Mouse (Mus musculus) liver, embryonic 12.5 days (tissue): ENCODE results near the gene Marc1. TPM values are rescaled to one million over a fixed set of nuclear protein-coding genes. Genes with fewer than 3 reads are reported as not detected.

ENCODE experiments used
- ATAC-seq: fragments of 200-750 bp; cut with Nextera tagmentation; 2 replicates; pipeline ENCODE4 v1.8.0; 2017; ENCODE audit warnings: moderate number of reproducible peaks, mild to moderate bottlenecking, moderate library complexity
- H3K27ac ChIP-seq: fragments of 300-500 bp; sonication (generic); 2 replicates; pipeline ENCODE4 v1.5.1; 2016; ENCODE audit warnings: mild to moderate bottlenecking
- H3K27me3 ChIP-seq: fragments of 300-500 bp; sonication (generic); replicated peaks from 2 replicates; pipeline ENCODE4 v1.6.1; 2016; ENCODE audit warnings: mild to moderate bottlenecking, moderate library complexity
- H3K36me3 ChIP-seq: fragments of 300-500 bp; sonication (generic); 2 replicates; pipeline ENCODE4 v1.6.1; 2016; ENCODE audit warnings: mild to moderate bottlenecking, moderate library complexity
- H3K4me1 ChIP-seq: fragments of 300-500 bp; sonication (generic); 2 replicates; pipeline ENCODE4 v1.6.1; 2016
- H3K4me2 ChIP-seq: fragments of 300-500 bp; sonication (generic); 2 replicates; pipeline ENCODE4 v1.6.1; 2016; ENCODE audit warnings: mild to moderate bottlenecking, moderate library complexity
- H3K4me3 ChIP-seq: fragments of 300-500 bp; sonication (generic); 2 replicates; pipeline ENCODE4 v1.5.1; 2016; ENCODE audit warnings: mild to moderate bottlenecking, moderate library complexity
- H3K9ac ChIP-seq: fragments of 300-500 bp; sonication (generic); 2 replicates; pipeline ENCODE4 v1.6.1; 2016; ENCODE audit warnings: mild to moderate bottlenecking, moderate library complexity
- H3K9me3 ChIP-seq: fragments of 300-500 bp; sonication (generic); replicated peaks from 2 replicates; pipeline ENCODE4 v1.6.1; 2016; ENCODE audit warnings: mild to moderate bottlenecking, moderate library complexity
- WGBS: fragments of 180-500 bp; shearing (Covaris S2); methylation state at CpG from one replicate; pipeline ENCODE4 v1.1.7; 2016; ENCODE audit not compliant: insufficient replicate concordance; 5-methylcytosine and 5-hydroxymethylcytosine counted together
- polyA plus RNA-seq: library from polyadenylated mRNA; unstranded; fragments of >200 nt; fragmentation: Nextera tagmentation; extraction: Ambion mirVana; gene quantifications from 2 replicates; pipeline ENCODE4 v1.2.1, GENCODE M21; 2016

The Marc1 gene
- polyA plus RNA-seq, 1 experiment from 2014 or later: 7.3 TPM

GRCm38 (mm10) chr1:184782161-184782513 lies 29.0 kb downstream of the Marc1 start:
- 72% methylated on average over 14 of the region's 14 CpGs for WGBS
- ATAC-seq: no peak

GRCm38 (mm10) chr1:184781286-184782160 lies 29.6 kb downstream of the Marc1 start:
- Histone ChIP-seq H3K27me3 (no peaks in the 10 kb centered on the region), H3K9ac (no peak overlapping the region), H3K4me2 (peak overlapping the region; percentile 5), H3K27ac (peak overlapping the region; percentile 81), H3K4me1 (peaks cover 53% of the 10 kb centered on the region), H3K36me3 (no peaks in the 10 kb centered on the region), H3K4me3 (no peak overlapping the region), H3K9me3 (no peaks in the 10 kb centered on the region)
- WGBS: 21% methylated on average over 10 of the region's 10 CpGs
- ATAC-seq: peak; percentile 87

More at GRCm38 (mm10) chr1:184782161-184782513, 29.0 kb downstream of the Marc1 start:
- Histone ChIP-seq H3K4me1 (peaks cover 57% of the 10 kb centered on the region), H3K27ac (peak overlapping the region; percentile 46; the same call in 1 of the 2 replicates), H3K4me3 (no peak overlapping the region), H3K27me3 (no peaks in the 10 kb centered on the region), H3K9ac (no peak overlapping the region), H3K36me3 (no peaks in the 10 kb centered on the region), H3K4me2 (0 out of 2 replicates have a peak overlapping the region, but pooled peaks have one; percentile 5), H3K9me3 (no peaks in the 10 kb centered on the region)

GRCm38 (mm10) chr1:184778157-184778556 lies 33.0 kb downstream of the Marc1 start:
- WGBS: 83% methylated on average over 6 of the region's 6 CpGs
- Histone ChIP-seq H3K36me3 (no peaks in the 10 kb centered on the region), H3K27me3 (0 out of 2 replicates have a peak, but pooled peaks cover 14% of the 10 kb centered on the region), H3K27ac (no peak overlapping the region), H3K4me1 (peaks cover 46% of the 10 kb centered on the region), H3K4me3 (no peak overlapping the region), H3K9ac (no peak overlapping the region), H3K9me3 (no peaks in the 10 kb centered on the region), H3K4me2 (no peak overlapping the region)
- ATAC-seq: no peak

GRCm38 (mm10) chr1:184777061-184777795 lies 33.9 kb downstream of the Marc1 start:
- no peak overlapping the region for H3K4me2 ChIP-seq
- H3K4me1 ChIP-seq: peaks cover 39% of the 10 kb centered on the region
- 0 out of 2 replicates have a peak, but pooled peaks cover 14% of the 10 kb centered on the region for H3K27me3 ChIP-seq
- H3K4me3 ChIP-seq: no peak overlapping the region
- H3K9me3 ChIP-seq: no peaks in the 10 kb centered on the region
- WGBS: 31% methylated on average over 22 of the region's 22 CpGs
- ATAC-seq: no peak
- H3K36me3 ChIP-seq: no peaks in the 10 kb centered on the region
- no peak overlapping the region for H3K9ac ChIP-seq
- H3K27ac ChIP-seq: no peak overlapping the region

GRCm38 (mm10) chr1:184775289-184775688 lies 35.8 kb downstream of the Marc1 start:
- H3K9me3 ChIP-seq: no peaks in the 10 kb centered on the region
- 50% methylated on average over 9 of the region's 9 CpGs for WGBS

GRCm38 (mm10) chr1:184771891-184772249 lies 39.2 kb downstream of the Marc1 start:
- H3K4me2 ChIP-seq: peak overlapping the region; percentile 40
- no peak overlapping the region for H3K9ac ChIP-seq
- 8% methylated on average over 9 of the region's 9 CpGs for WGBS
- H3K27me3 ChIP-seq: 0 out of 2 replicates have a peak, but pooled peaks cover 14% of the 10 kb centered on the region
- H3K4me3 ChIP-seq: no peak overlapping the region
- H3K9me3 ChIP-seq: no peaks in the 10 kb centered on the region
- H3K4me1 ChIP-seq: peaks cover 21% of the 10 kb centered on the region
- peak; percentile 36; the same call in 1 of the 2 replicates for ATAC-seq
- no peak overlapping the region for H3K27ac ChIP-seq
- no peaks in the 10 kb centered on the region for H3K36me3 ChIP-seq

More at GRCm38 (mm10) chr1:184775289-184775688, 35.8 kb downstream of the Marc1 start:
- Histone ChIP-seq H3K36me3 (no peaks in the 10 kb centered on the region), H3K4me2 (no peak overlapping the region), H3K4me3 (no peak overlapping the region), H3K27ac (no peak overlapping the region), H3K9ac (no peak overlapping the region), H3K27me3 (0 out of 2 replicates have a peak, but pooled peaks cover 14% of the 10 kb centered on the region), H3K4me1 (peaks cover 34% of the 10 kb centered on the region)
- ATAC-seq: no peak

GRCm38 (mm10) chr1:184771202-184771890 lies 39.8 kb downstream of the Marc1 start:
- WGBS: 4% methylated on average over 18 of the region's 18 CpGs
- Histone ChIP-seq H3K36me3 (no peaks in the 10 kb centered on the region), H3K9me3 (no peaks in the 10 kb centered on the region), H3K4me3 (no peak overlapping the region), H3K27me3 (0 out of 2 replicates have a peak, but pooled peaks cover 12% of the 10 kb centered on the region), H3K9ac (no peak overlapping the region), H3K4me1 (peaks cover 21% of the 10 kb centered on the region), H3K4me2 (peak overlapping the region; percentile 40), H3K27ac (no peak overlapping the region)
- ATAC-seq: peak; percentile 64

- no peak overlapping the region for H3K27ac ChIP-seq
- no peaks in the 10 kb centered on the region for H3K27me3 ChIP-seq
- no peaks in the 10 kb centered on the region for H3K9me3 ChIP-seq
- H3K4me1 ChIP-seq: no peaks in the 10 kb centered on the region
- H3K9ac ChIP-seq: no peak overlapping the region
- 53% methylated on average over 3 of the region's 3 CpGs for WGBS
- ATAC-seq: no peak
- H3K4me3 ChIP-seq: no peak overlapping the region
- no peak overlapping the region for H3K4me2 ChIP-seq
- no peaks in the 10 kb centered on the region for H3K36me3 ChIP-seq
Observed at GRCm38 (mm10) chr1:184763866-184764265, 47.2 kb downstream of the Marc1 start.

GRCm38 (mm10) chr1:184762941-184763340 lies 48.2 kb downstream of the Marc1 start:
- H3K9ac ChIP-seq: no peak overlapping the region
- no peak overlapping the region for H3K4me3 ChIP-seq
- no peak for ATAC-seq
- H3K27me3 ChIP-seq: no peaks in the 10 kb centered on the region
- H3K9me3 ChIP-seq: no peaks in the 10 kb centered on the region
- H3K27ac ChIP-seq: no peak overlapping the region
- WGBS: 60% methylated on average over 5 of the region's 5 CpGs
- H3K4me1 ChIP-seq: no peaks in the 10 kb centered on the region
- H3K36me3 ChIP-seq: no peaks in the 10 kb centered on the region
- no peak overlapping the region for H3K4me2 ChIP-seq

GRCm38 (mm10) chr1:184761988-184762387 lies 49.1 kb downstream of the Marc1 start:
- Histone ChIP-seq H3K27me3 (no peaks in the 10 kb centered on the region), H3K9ac (no peak overlapping the region), H3K4me1 (no peaks in the 10 kb centered on the region), H3K27ac (no peak overlapping the region), H3K4me3 (no peak overlapping the region), H3K4me2 (no peak overlapping the region), H3K9me3 (no peaks in the 10 kb centered on the region), H3K36me3 (no peaks in the 10 kb centered on the region)
- ATAC-seq: no peak
- 53% methylated on average over 4 of the region's 4 CpGs for WGBS

- no peaks in the 10 kb centered on the region for H3K9me3 ChIP-seq
- H3K4me2 ChIP-seq: no peak overlapping the region
- H3K36me3 ChIP-seq: no peaks in the 10 kb centered on the region
- H3K9ac ChIP-seq: no peak overlapping the region
- peaks cover 3% of the 10 kb centered on the region; the same call in 1 of the 2 replicates for H3K27me3 ChIP-seq
- H3K27ac ChIP-seq: no peak overlapping the region
- H3K4me3 ChIP-seq: no peak overlapping the region
- WGBS: 68% methylated on average over 5 of the region's 5 CpGs
- no peak for ATAC-seq
- no peaks in the 10 kb centered on the region for H3K4me1 ChIP-seq
Observed at GRCm38 (mm10) chr1:184752671-184753070, 58.4 kb downstream of the Marc1 start.
